Mouse (Mus musculus) brain, embryonic 14.5 days (tissue): ENCODE measurements at regions not wholly inside any gene's neighbourhood (a gene's known extent, or its start where the extent isn't known, plus 50 kb on each side); places are given as distances from the start of the nearest gene placed in this dataset.

Experiments used
- CTCF ChIP-seq: fragments of 200-500 bp; IDR thresholded peaks from 2 replicates; pipeline ENCODE4 v1.5.1; 2012; ENCODE audit warnings: inconsistent platforms, mild to moderate bottlenecking, moderate library complexity, borderline replicate concordance; ENCODE audit not compliant: insufficient read depth, insufficient read length; ENCODE audit errors: extremely low read depth
- POLR2A ChIP-seq: fragments of 200-500 bp; IDR thresholded peaks from 2 replicates; pipeline ENCODE4 v1.6.1; 2012; ENCODE audit warnings: mild to moderate bottlenecking, inconsistent platforms, borderline replicate concordance; ENCODE audit not compliant: poor library complexity, insufficient read depth, insufficient read length, severe bottlenecking; ENCODE audit errors: extremely low read depth

- TF ChIP-seq CTCF = no peak
- TF ChIP-seq POLR2A = no peak
Observed at GRCm38 (mm10) chr13:16219877-16220276, 208.2 kb downstream of the Inhba start.
